Mouse (Mus musculus) ES-E14 (cell line): ENCODE results near the gene Cadps2. TPM values are rescaled to one million over a fixed set of nuclear protein-coding genes. Genes with fewer than 3 reads are reported as not detected.

ENCODE experiments used
- DNase-seq: peaks from one replicate; pipeline ENCODE4 v3.0.0-alpha.2; 2013; ENCODE audit warnings: low read depth, low spot score
- H3K27ac ChIP-seq: 2 replicates; pipeline ENCODE4 v1.5.1; 2012; ENCODE audit warnings: low read depth, mild to moderate bottlenecking, low read length, moderate library complexity, mixed read lengths; ENCODE audit not compliant: poor library complexity, insufficient read depth, severe bottlenecking
- H3K36me3 ChIP-seq: 2 replicates; pipeline ENCODE4 v1.6.1; 2012; ENCODE audit warnings: mild to moderate bottlenecking, low read length, moderate library complexity, mixed read lengths; ENCODE audit not compliant: control insufficient read depth, poor library complexity, insufficient read depth, severe bottlenecking
- H3K4me1 ChIP-seq, 2 experiments: fragments of 150-350 bp in 1 of 2; sonication (generic) in 1 of 2; 2 replicates each; pipeline ENCODE4 v1.6.1; 2012; ENCODE audit warnings: low read length in 2 of 2, mild to moderate bottlenecking in 1 of 2, mixed read lengths in 1 of 2; ENCODE audit not compliant: control insufficient read depth in 2 of 2, insufficient read depth in 2 of 2, poor library complexity in 1 of 2
- H3K4me3 ChIP-seq, 2 experiments: fragments of 150-350 bp in 1 of 2; sonication (generic) in 1 of 2; 2 replicates each; pipeline ENCODE4 v1.5.1; 2012; ENCODE audit warnings: low read length in 2 of 2, low read depth in 1 of 2, mild to moderate bottlenecking in 1 of 2, mixed read lengths in 1 of 2; ENCODE audit not compliant: insufficient read depth in 1 of 2, poor library complexity in 1 of 2, severe bottlenecking in 1 of 2
- H3K9ac ChIP-seq: 2 replicates; pipeline ENCODE4 v1.6.1; 2012; ENCODE audit warnings: low read depth, mild to moderate bottlenecking, low read length, mixed read lengths; ENCODE audit not compliant: poor library complexity, insufficient read depth, severe bottlenecking
- H3K9me3 ChIP-seq: fragments of 150-350 bp; sonication (generic); 2 replicates; pipeline ENCODE4 v1.6.1; 2012; ENCODE audit warnings: low read depth, mild to moderate bottlenecking, low read length; ENCODE audit not compliant: control insufficient read depth, insufficient read depth
- CHD2 ChIP-seq: IDR thresholded peaks from 2 replicates; pipeline ENCODE4 v1.6.1; 2014; ENCODE audit warnings: mild to moderate bottlenecking, low read depth, low read length, inconsistent platforms
- HCFC1 ChIP-seq: IDR thresholded peaks from 2 replicates; pipeline ENCODE4 v1.6.1; 2012; ENCODE audit warnings: low read length, inconsistent platforms, borderline replicate concordance; ENCODE audit not compliant: insufficient read depth
- MAFK ChIP-seq: IDR thresholded peaks from 2 replicates; pipeline ENCODE4 v1.6.1; 2014; ENCODE audit warnings: mild to moderate bottlenecking, low read depth, low read length, inconsistent platforms; ENCODE audit not compliant: insufficient read depth
- ZC3H11A ChIP-seq: IDR thresholded peaks from 2 replicates; pipeline ENCODE4 v1.6.1; 2012; ENCODE audit warnings: low read depth, mild to moderate bottlenecking, inconsistent platforms, low read length, borderline replicate concordance
- ZNF384 ChIP-seq: IDR thresholded peaks from 2 replicates; pipeline ENCODE4 v1.6.1; 2012; ENCODE audit warnings: low read depth, low read length, inconsistent platforms
- in situ Hi-C, 2 experiments: fragments of 600-800 bp; cut with MboI; formaldehyde crosslinking; loops; one replicate each; pipeline ENCODE4 v1.15.1; 2025; ENCODE audit warnings: low sequenced_read_pairs in 2 of 2, inconsistent platforms in 1 of 2; ENCODE audit not compliant: unreplicated experiment in 2 of 2
- total RNA-seq: library from RNA; depleted of rRNA; stranded (reverse); fragments of 300-350 nt; gene quantifications from 2 replicates; pipeline ENCODE4 v1.2.3, GENCODE M21; 2012

Gene Cadps2
- total RNA-seq, 1 experiment: 0.36 TPM

GRCm38 (mm10) chr6:23723697-23724096 is 115.5 kb downstream of the Cadps2 start:
- H3K36me3 ChIP-seq: no peaks in the 10 kb centered on the region
- no peaks in the 10 kb centered on the region for H3K9me3 ChIP-seq
- no peak for DNase-seq
- no peaks in the 10 kb centered on the region for H3K4me1 ChIP-seq
- H3K9ac ChIP-seq: no peak overlapping the region
- TF ChIP-seq MAFK (no peak), CHD2 (no peak), ZNF384 (no peak), ZC3H11A (no peak), HCFC1 (no peak)
- no peak overlapping the region for H3K4me3 ChIP-seq
- in situ Hi-C loops: no loop called here
- H3K27ac ChIP-seq: no peak overlapping the region

- no peak overlapping the region for H3K4me3 ChIP-seq
- DNase-seq: no peak
- H3K27ac ChIP-seq: no peak overlapping the region
- in situ Hi-C loops: no loop called here
- no peaks in the 10 kb centered on the region for H3K9me3 ChIP-seq
- no peaks in the 10 kb centered on the region for H3K4me1 ChIP-seq
- H3K9ac ChIP-seq: no peak overlapping the region
- no peaks in the 10 kb centered on the region for H3K36me3 ChIP-seq
- no peak for TF ChIP-seq ZNF384
- no peak for TF ChIP-seq CHD2
These were observed 118.8 kb downstream of the Cadps2 start for GRCm38 (mm10) chr6:23720401-23720800.

GRCm38 (mm10) chr6:23707506-23707905 is 131.7 kb downstream of the Cadps2 start:
- H3K4me3 ChIP-seq: no peak overlapping the region
- no peaks in the 10 kb centered on the region for H3K4me1 ChIP-seq
- no peak overlapping the region for H3K9ac ChIP-seq
- H3K9me3 ChIP-seq: no peaks in the 10 kb centered on the region
- TF ChIP-seq ZNF384 (no peak), MAFK (no peak), ZC3H11A (no peak), HCFC1 (no peak), CHD2 (no peak)
- H3K36me3 ChIP-seq: no peaks in the 10 kb centered on the region
- in situ Hi-C loops: no loop called here
- no peak for DNase-seq
- no peak overlapping the region for H3K27ac ChIP-seq

- no peaks in the 10 kb centered on the region for H3K9me3 ChIP-seq
- no peak overlapping the region for H3K27ac ChIP-seq
- no peak for DNase-seq
- no peaks in the 10 kb centered on the region for H3K4me1 ChIP-seq
- no peak overlapping the region for H3K9ac ChIP-seq
- in situ Hi-C loops: no loop called here
- no peak overlapping the region for H3K4me3 ChIP-seq
- TF ChIP-seq MAFK: no peak
- no peaks in the 10 kb centered on the region for H3K36me3 ChIP-seq
These were observed 138.3 kb downstream of the Cadps2 start for GRCm38 (mm10) chr6:23700879-23701278.

- TF ChIP-seq HCFC1 (no peak), CHD2 (no peak), MAFK (no peak), ZC3H11A (no peak), ZNF384 (no peak)
- Histone ChIP-seq H3K4me1 (no peaks in the 10 kb centered on the region), H3K27ac (no peak overlapping the region), H3K9me3 (no peaks in the 10 kb centered on the region), H3K4me3 (no peak overlapping the region), H3K36me3 (no peaks in the 10 kb centered on the region), H3K9ac (no peak overlapping the region)
- DNase-seq: no peak
- in situ Hi-C loops: no loop called here
These were observed 161.0 kb downstream of the Cadps2 start for GRCm38 (mm10) chr6:23678172-23678571.
